Mouse (Mus musculus) intestine, embryonic 15.5 days (tissue): Measurements from ENCODE around the gene Psmb8. TPM values are rescaled to one million over a fixed set of nuclear protein-coding genes. Genes with fewer than 3 reads are reported as not detected.
"Not testable (repeated sequence)": the region's sequence is repeated elsewhere in the genome, so short reads cannot be mapped to it uniquely, and the experiment has no call there.

Experiments
- ATAC-seq: fragments of 200-750 bp; cut with Nextera tagmentation; 2 replicates; pipeline ENCODE4 v1.8.0; 2017; ENCODE audit warnings: moderate TSS enrichment, moderate library complexity
- H3K27ac ChIP-seq: fragments of 300-500 bp; sonication (generic); 2 replicates; pipeline ENCODE4 v1.5.1; 2015; ENCODE audit warnings: mild to moderate bottlenecking, inconsistent platforms
- H3K27me3 ChIP-seq: fragments of 300-500 bp; sonication (generic); replicated peaks from 2 replicates; pipeline ENCODE4 v1.6.1; 2015; ENCODE audit warnings: inconsistent platforms
- H3K36me3 ChIP-seq: fragments of 300-500 bp; sonication (generic); 2 replicates; pipeline ENCODE4 v1.6.1; 2015; ENCODE audit warnings: inconsistent platforms
- H3K4me1 ChIP-seq: fragments of 300-500 bp; sonication (generic); replicated peaks from 2 replicates; pipeline ENCODE4 v1.6.1; 2015; ENCODE audit warnings: inconsistent platforms
- H3K4me2 ChIP-seq: fragments of 300-500 bp; sonication (generic); replicated peaks from 2 replicates; pipeline ENCODE4 v1.6.1; 2015; ENCODE audit warnings: mild to moderate bottlenecking, inconsistent platforms
- H3K4me3 ChIP-seq: fragments of 300-500 bp; sonication (generic); replicated peaks from 2 replicates; pipeline ENCODE4 v1.5.1; 2015; ENCODE audit warnings: inconsistent platforms
- H3K9ac ChIP-seq: fragments of 300-500 bp; sonication (generic); 2 replicates; pipeline ENCODE4 v1.6.1; 2015; ENCODE audit warnings: inconsistent platforms
- H3K9me3 ChIP-seq: fragments of 300-500 bp; sonication (generic); 2 replicates; pipeline ENCODE4 v1.6.1; 2016; ENCODE audit warnings: inconsistent platforms
- WGBS: fragments of 180-500 bp; shearing (Covaris S2); methylation state at CpG from one replicate; pipeline ENCODE4 v1.1.7; 2015; 5-methylcytosine and 5-hydroxymethylcytosine counted together
- polyA plus RNA-seq: library from polyadenylated mRNA; unstranded; fragments of >200 nt; fragmentation: Nextera tagmentation; extraction: Ambion mirVana; gene quantifications from 2 replicates; pipeline ENCODE4 v1.2.1, GENCODE M21; 2015

Psmb8 gene
- polyA plus RNA-seq, 1 experiment from 2014 or later, result 15.5 TPM

DNA sequence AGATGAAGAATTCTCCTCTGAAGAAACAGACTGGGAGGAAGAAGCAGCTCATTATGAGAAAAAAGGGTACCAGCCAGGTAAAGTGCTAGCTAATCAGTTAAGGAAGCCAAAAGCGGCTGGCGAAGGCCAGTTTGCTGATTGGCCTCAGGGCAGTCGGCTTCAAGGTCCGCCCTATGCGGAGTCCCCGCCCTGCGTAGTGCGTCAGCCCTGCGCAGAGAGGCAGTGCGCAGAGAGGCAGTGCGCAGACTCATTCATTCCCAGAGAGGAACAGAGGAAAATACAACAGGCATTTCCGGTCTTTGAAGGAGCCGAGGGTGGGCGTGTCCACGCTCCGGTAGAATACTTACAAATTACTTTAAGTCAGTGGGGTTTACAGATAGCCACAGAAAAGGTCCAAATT lies 22.9 kb downstream of the Psmb8 start:
- not testable (repeated sequence) for ATAC-seq, H3K36me3 ChIP-seq, H3K27me3 ChIP-seq, H3K27ac ChIP-seq, H3K4me2 ChIP-seq, H3K9me3 ChIP-seq, H3K4me3 ChIP-seq, H3K9ac ChIP-seq, H3K4me1 ChIP-seq
- WGBS, result 98% methylated on average over 7 of the region's 16 CpGs

DNA sequence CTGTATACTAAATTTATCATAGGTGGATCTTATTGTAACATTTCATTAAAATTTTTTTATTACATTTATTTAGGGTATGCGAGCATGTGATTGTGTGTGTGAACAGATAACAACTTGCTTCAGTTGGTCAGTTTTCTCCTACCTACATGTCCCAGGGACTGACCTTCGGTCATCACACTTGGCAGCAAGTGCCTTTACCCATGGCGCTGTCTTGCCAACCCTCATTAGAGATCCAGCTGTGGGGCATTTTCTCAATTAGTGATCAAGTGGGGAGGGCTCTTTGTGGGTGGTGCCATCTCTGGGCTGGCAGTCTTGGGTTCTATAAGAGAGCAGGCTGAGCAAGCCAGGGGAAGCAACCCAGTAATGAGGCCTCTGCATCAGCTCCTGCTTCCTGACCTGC lies 27.3 kb downstream of the Psmb8 start:
- no peak overlapping the region for H3K4me2 ChIP-seq
- H3K36me3 ChIP-seq, result no peaks in the 10 kb centered on the region
- ATAC-seq, result no peak
- H3K9ac ChIP-seq, result no peak overlapping the region
- 0 out of 2 replicates have a peak, but pooled peaks cover 3% of the 10 kb centered on the region for H3K9me3 ChIP-seq
- 94% methylated on average over 3 of the region's 3 CpGs for WGBS
- no peak overlapping the region for H3K4me3 ChIP-seq
- no peaks in the 10 kb centered on the region for H3K4me1 ChIP-seq
- no peaks in the 10 kb centered on the region for H3K27me3 ChIP-seq
- no peak overlapping the region for H3K27ac ChIP-seq

DNA sequence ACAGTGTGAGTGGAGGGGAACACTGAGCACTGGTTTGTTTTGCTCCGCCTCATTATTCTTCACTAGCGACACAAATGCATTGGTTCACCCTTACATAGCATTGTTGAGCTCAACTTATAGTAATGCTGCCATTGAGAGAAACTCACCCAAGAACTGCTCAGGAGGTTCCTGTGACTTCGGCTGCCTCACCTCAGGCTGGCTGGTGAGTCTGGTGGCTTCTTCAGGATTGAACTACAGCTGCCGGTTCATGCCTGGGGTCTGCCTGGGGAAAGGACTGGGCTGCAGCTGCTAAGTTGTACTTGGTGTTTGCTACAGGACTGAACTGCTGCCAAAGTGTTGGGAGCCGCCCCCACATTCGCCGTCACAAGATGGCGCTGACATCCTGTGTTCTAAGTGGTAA lies 27.9 kb downstream of the Psmb8 start:
- no peaks in the 10 kb centered on the region for H3K36me3 ChIP-seq
- H3K9ac ChIP-seq, result no peak overlapping the region
- ATAC-seq, result no peak
- no peak overlapping the region for H3K4me2 ChIP-seq
- no peaks in the 10 kb centered on the region for H3K27me3 ChIP-seq
- no peak overlapping the region for H3K27ac ChIP-seq
- 0 out of 2 replicates have a peak, but pooled peaks cover 3% of the 10 kb centered on the region for H3K9me3 ChIP-seq
- WGBS, result 97% methylated on average over 8 of the region's 8 CpGs
- no peaks in the 10 kb centered on the region for H3K4me1 ChIP-seq
- H3K4me3 ChIP-seq, result no peak overlapping the region

DNA sequence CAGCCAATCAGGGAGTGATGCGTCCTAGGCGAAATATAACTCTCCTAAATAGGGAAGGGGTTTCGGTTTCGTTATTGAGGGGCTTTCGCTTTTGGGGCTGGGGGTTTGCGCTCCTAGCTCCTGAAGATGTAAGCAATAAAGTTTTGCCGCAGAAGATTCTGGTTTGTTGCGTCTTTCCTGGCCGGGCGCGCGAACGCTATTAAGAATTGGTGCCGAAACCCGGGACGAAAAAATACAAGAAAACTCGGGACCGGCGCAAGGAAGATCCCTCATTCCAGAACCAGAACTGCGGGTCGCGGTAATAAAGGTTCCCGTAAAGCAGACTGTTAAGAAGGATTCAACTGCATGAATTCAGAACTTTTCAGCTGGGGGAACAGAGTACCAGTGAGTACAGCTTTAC lies 28.4 kb downstream of the Psmb8 start:
- WGBS, result 96% methylated on average over 16 of the region's 23 CpGs
- H3K4me1 ChIP-seq, ATAC-seq: not testable (repeated sequence)

DNA sequence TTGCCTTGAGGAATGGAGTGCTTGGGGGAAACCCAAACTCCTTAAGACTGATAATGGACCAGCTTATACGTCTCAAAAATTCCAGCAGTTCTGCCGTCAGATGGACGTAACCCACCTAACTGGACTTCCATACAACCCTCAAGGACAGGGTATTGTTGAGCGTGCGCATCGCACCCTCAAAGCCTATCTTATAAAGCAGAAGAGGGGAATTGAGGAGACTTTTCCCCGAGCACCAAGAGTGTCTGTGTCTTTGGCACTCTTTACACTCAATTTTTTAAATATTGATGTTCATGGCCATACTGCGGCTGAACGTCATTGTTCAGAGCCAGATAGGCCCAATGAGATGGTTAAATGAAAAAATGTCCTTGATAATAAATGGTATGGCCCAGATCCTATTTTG lies 33.5 kb downstream of the Psmb8 start:
- H3K9me3 ChIP-seq, H3K4me1 ChIP-seq, ATAC-seq, H3K9ac ChIP-seq, H3K27me3 ChIP-seq, H3K4me3 ChIP-seq, H3K27ac ChIP-seq, H3K36me3 ChIP-seq, H3K4me2 ChIP-seq: not testable (repeated sequence)
- 95% methylated on average over 9 of the region's 9 CpGs for WGBS

More for the DNA sequence above, 28.4 kb downstream of the Psmb8 start:
- not testable (repeated sequence) for H3K27ac ChIP-seq, H3K4me2 ChIP-seq, H3K27me3 ChIP-seq, H3K9ac ChIP-seq, H3K4me3 ChIP-seq, H3K9me3 ChIP-seq, H3K36me3 ChIP-seq

DNA sequence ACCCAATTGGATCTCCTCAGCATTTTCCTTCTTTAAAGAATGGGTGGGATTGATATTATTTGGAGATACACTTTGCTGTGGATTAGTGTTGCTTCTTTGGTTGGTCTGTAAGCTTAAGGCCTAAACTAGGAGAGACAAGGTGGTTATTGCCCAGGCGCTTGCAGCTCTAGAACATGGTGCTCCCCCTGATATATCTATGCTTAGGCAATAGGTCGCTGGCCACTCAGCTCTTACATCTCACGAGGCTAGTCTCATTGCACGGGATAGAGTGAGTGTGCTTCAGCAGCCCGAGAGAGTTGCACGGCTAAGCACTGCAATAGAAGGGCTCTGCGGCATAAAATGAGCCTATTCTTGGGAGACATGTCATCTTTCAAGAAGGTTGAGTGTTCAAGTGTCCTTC lies 34.5 kb downstream of the Psmb8 start:
- H3K27ac ChIP-seq, H3K4me1 ChIP-seq, H3K4me2 ChIP-seq, H3K9ac ChIP-seq, ATAC-seq, H3K36me3 ChIP-seq, H3K4me3 ChIP-seq, H3K9me3 ChIP-seq, H3K27me3 ChIP-seq: not testable (repeated sequence)
- WGBS, result 91% methylated on average over 7 of the region's 7 CpGs

DNA sequence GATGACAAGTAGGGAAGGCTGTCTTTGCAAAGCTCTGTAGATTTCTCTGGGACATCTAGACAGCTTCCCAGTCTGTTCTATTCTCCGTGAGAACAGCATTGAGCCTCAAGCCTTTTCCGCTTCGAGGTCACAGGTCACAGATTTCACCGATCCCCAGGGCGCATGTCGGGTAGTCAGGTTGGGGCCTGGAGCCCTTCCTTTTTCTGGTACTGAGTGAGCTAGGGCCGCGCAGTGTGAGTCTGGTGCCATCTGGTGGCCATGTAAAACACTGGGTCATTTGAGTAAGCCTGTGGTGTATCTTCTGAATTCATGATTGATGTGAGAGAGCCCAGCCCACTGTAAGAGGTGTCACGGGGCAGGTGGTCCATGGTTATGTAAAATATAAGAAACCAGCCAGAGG lies 37.4 kb downstream of the Psmb8 start:
- H3K9ac ChIP-seq, result no peak overlapping the region
- no peak overlapping the region for H3K4me3 ChIP-seq
- no peaks in the 10 kb centered on the region for H3K9me3 ChIP-seq
- H3K36me3 ChIP-seq, result no peaks in the 10 kb centered on the region
- no peak; the same call in 1 of the 2 replicates for ATAC-seq
- no peak overlapping the region for H3K27ac ChIP-seq
- H3K4me1 ChIP-seq, result no peaks in the 10 kb centered on the region
- no peaks in the 10 kb centered on the region for H3K27me3 ChIP-seq
- no peak overlapping the region for H3K4me2 ChIP-seq
- WGBS, result 38% methylated on average over 9 of the region's 9 CpGs

DNA sequence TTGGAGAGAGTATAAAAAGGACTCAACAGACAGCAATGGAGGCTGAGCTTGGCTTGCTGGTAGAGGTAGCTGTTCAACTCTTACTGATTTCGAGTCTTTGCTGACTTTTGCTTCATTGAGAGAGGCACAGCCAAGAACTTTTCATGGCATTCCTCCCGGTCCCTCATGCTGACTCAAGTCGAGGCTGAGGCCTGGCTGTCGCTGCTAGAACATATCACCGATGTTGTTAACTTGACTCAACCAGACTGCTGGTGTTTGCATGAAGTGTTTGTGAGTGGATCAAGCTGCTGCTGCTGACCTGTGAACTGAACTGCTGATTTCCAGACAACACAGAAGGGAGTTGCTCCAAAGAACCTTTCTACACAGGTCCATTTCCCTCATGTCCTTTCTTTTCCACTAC lies 39.2 kb downstream of the Psmb8 start:
- Histone ChIP-seq H3K27me3 (no peaks in the 10 kb centered on the region), H3K4me1 (no peaks in the 10 kb centered on the region), H3K4me2 (no peak overlapping the region), H3K9me3 (no peaks in the 10 kb centered on the region), H3K27ac (no peak overlapping the region), H3K9ac (no peak overlapping the region), H3K36me3 (no peaks in the 10 kb centered on the region), H3K4me3 (no peak overlapping the region)
- ATAC-seq, result no peak
- WGBS, result 77% methylated on average over 5 of the region's 5 CpGs

DNA sequence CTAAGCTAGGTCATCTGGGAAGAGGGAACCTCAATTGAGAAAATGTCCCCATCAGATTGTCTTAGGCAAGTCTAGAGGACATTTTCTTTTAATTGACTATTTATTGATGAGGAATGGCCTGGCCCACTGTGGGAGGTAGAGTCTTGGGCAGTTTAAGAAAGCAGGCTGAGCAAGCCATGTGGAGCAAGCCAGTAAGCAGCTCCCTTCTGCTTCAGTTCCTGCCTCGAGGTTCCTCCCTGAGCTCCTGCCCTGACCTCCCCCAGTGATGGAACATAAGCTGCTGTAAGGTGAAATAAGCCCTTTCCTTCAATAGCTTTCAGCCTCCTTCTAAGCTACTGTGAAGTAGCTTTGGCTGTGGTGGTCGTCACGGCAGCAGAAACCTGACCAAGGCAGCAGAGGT lies 40.2 kb downstream of the Psmb8 start:
- no peak overlapping the region for H3K9ac ChIP-seq
- 75% methylated on average over 3 of the region's 3 CpGs for WGBS
- H3K4me1 ChIP-seq, result no peaks in the 10 kb centered on the region
- H3K36me3 ChIP-seq, result no peaks in the 10 kb centered on the region
- no peaks in the 10 kb centered on the region for H3K27me3 ChIP-seq
- ATAC-seq, result no peak
- no peak overlapping the region for H3K27ac ChIP-seq
- H3K4me2 ChIP-seq, result no peak overlapping the region
- H3K9me3 ChIP-seq, result no peaks in the 10 kb centered on the region
- H3K4me3 ChIP-seq, result no peak overlapping the region

DNA sequence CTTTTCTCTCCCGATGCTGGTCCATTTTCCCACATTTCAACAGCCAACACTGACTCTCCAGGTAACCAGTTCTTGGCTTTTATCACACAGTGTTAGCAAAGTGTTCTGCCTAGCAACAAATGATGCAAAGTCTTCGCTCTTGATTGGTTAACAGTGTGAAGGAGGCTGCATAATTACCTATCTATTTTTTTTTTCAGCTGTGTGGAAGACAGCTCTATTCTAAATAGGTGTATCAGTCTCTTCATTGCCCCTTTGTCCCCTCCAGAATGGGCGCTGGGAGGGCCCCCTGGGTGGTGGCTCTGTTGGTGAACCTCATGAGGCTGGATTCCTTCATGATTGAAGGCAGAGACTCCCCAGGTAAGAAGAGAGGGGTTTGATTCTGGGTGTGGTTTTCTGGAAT lies 41.2 kb downstream of the Psmb8 start, which contains the start of gene H2-Ob:
Gene H2-Ob (plus strand): TSS at position 198 of the 400 bp plus-strand sequence.
- no peaks in the 10 kb centered on the region for H3K9me3 ChIP-seq
- H3K27ac ChIP-seq, result no peak within 1 kb of the TSS
- H3K9ac ChIP-seq, result no peak within 1 kb of the TSS
- H3K4me2 ChIP-seq, result no peak within 1 kb of the TSS
- no peaks in the 10 kb centered on the region for H3K4me1 ChIP-seq
- 64% methylated on average over 3 of the region's 3 CpGs for WGBS
- no peak within 1 kb of the TSS for H3K4me3 ChIP-seq
- no peak for ATAC-seq
- H3K36me3 ChIP-seq, result no peaks in the 10 kb centered on the region
- H3K27me3 ChIP-seq, result no peaks in the 10 kb centered on the region

DNA sequence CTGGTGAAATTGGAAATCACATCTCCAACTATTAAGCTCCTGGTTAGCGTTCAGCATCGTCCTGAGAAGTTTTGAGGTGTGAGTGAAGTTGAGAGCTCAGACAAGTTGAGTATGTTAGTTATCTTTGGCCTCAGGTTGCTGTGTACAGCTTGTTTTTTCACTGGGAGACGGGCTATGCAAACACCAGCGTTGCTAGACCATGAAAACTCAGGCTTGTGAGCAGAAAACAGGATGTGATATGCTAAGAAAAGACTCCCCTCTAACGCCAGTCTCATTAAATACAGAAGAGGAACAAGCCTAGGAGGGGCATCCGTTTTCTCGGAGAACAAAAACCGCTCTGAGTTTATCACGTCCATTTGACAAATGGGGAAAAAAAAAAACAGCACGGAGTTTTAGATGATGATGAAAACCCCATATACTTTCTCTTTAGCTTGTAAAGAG lies 42.1 kb downstream of the Psmb8 start:
- H3K27ac ChIP-seq, result no peak overlapping the region
- no peak for ATAC-seq

DNA sequence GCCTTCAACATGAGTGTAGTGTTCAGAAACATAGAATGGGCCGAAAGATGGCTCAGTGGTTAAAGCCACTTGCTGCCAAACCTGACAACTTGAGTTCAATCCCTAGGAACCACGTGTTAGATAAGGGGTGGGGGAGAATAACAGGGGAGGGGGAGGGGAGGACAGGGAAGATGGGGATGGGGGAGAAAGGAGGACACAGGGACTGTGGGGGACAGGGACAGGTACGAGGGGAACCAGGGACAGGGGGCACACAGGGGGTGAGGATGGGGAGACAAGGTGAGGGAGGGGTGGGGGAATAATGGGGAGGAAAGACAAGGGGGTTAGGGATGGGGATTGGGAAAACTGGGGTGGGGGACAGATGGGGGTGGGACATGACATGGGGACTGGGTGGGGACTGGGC lies 42.8 kb downstream of the Psmb8 start:
- H3K27me3 ChIP-seq, result no peaks in the 10 kb centered on the region
- H3K9ac ChIP-seq, result no peak overlapping the region
- 63% methylated on average over 3 of the region's 3 CpGs for WGBS
- no peak overlapping the region for H3K4me2 ChIP-seq
- ATAC-seq, result no peak
- no peak overlapping the region for H3K27ac ChIP-seq
- no peak overlapping the region for H3K4me3 ChIP-seq
- no peaks in the 10 kb centered on the region for H3K4me1 ChIP-seq
- no peaks in the 10 kb centered on the region for H3K9me3 ChIP-seq
- H3K36me3 ChIP-seq, result no peaks in the 10 kb centered on the region

More for the DNA sequence above, 42.1 kb downstream of the Psmb8 start:
- H3K4me3 ChIP-seq, result no peak overlapping the region
- H3K36me3 ChIP-seq, result no peaks in the 10 kb centered on the region
- H3K4me1 ChIP-seq, result no peaks in the 10 kb centered on the region
- no peak overlapping the region for H3K4me2 ChIP-seq
- WGBS, result 48% methylated on average over 10 of the region's 10 CpGs
- H3K9me3 ChIP-seq, result no peaks in the 10 kb centered on the region
- no peaks in the 10 kb centered on the region for H3K27me3 ChIP-seq
- H3K9ac ChIP-seq, result no peak overlapping the region

DNA sequence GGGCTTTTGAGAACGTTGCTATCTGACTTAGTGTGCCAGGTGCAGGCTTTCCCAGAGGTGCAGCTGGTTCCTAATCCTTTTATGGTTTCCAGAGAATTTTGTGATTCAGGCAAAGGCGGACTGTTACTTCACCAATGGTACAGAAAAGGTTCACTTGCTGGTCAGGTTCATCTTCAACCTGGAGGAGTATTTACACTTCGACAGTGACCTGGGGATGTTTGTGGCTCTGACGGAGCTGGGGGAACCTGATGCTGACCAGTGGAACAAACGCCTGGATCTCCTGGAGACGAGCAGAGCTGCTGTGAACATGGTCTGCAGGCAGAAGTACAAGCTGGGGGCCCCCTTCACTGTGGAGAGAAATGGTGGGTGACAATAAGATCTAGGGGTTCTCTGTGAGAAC lies 43.4 kb downstream of the Psmb8 start:
- Histone ChIP-seq H3K27me3 (no peaks in the 10 kb centered on the region), H3K9ac (no peak overlapping the region), H3K36me3 (no peaks in the 10 kb centered on the region), H3K27ac (no peak overlapping the region), H3K9me3 (no peaks in the 10 kb centered on the region), H3K4me1 (no peaks in the 10 kb centered on the region), H3K4me2 (no peak overlapping the region), H3K4me3 (no peak overlapping the region)
- ATAC-seq, result no peak
- 65% methylated on average over 6 of the region's 6 CpGs for WGBS
